Mouse (Mus musculus) gastrocnemius, postnatal 36 days (tissue): Measurements from ENCODE around the gene Gins2. TPM values are rescaled to one million over a fixed set of nuclear protein-coding genes. Genes with fewer than 3 reads are reported as not detected.
A peak's percentile ranks its signal among the peaks of the same experiment; 100 is the strongest.

Experiments used
- DNase-seq, 2 experiments: peaks; one replicate each; pipeline ENCODE4 v3.0.0; 2022
- intact Hi-C: fragments of 180-260 bp; cut with DNase I; formaldehyde crosslinking; loops from one replicate; pipeline ENCODE4 v1.15.1; 2025
- total RNA-seq, 2 experiments: library from RNA; stranded (reverse); gene quantifications; 2 replicates each; pipeline ENCODE4 v1.2.3; 2021

Gene Gins2
- total RNA-seq, 2 experiments from 2014 or later = 0.66 to 0.94 TPM

DNA sequence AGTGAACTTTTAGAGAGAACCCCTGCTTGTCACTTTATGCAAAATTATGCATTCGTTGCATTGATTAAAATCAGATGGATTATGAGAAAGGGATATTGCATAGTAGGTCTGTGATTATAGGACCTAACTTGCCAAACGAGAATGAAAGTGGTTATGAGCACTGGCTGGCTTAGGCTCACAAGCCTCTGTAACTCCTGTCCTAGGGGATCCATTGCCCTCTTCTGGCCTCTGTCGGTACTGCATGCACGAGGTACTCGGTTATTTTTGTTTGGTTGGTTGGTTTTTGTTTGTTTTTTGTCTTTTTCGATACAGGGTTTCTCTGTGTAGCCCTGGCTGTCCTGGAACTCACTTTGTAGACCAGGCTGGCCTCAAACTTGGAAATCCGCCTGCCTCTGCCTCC, 18.8 kb upstream of the Gins2 start:
- DNase-seq = peak; percentile 67 to 73
- intact Hi-C loops = loop anchor here (10.0 kb wide), 1 partner anchor 433 kb away; the partner anchor contains the start of gene Fam92b

DNA sequence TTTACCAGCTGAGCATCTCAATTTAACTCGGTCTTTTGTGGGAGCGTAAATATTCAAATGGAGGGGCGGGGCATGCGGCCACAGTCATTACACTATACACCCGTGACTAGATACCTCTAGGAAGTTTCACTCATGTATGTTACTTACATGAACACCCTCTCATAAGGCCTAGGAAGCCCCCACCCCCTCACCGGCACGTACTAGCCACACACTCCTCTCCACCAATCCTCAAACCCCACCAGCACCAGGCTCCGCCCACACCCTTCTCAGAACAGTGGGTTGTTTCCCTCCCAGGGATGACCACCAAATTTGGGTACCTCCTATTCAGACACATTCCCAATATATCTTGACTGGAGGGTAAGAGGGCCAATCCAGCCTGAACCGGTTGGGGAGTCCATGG, 18.4 kb upstream of the Gins2 start:
- DNase-seq = no peak
- intact Hi-C loops = loop anchor here (10.0 kb wide), 1 partner anchor 433 kb away; the partner anchor contains the start of gene Fam92b

DNA sequence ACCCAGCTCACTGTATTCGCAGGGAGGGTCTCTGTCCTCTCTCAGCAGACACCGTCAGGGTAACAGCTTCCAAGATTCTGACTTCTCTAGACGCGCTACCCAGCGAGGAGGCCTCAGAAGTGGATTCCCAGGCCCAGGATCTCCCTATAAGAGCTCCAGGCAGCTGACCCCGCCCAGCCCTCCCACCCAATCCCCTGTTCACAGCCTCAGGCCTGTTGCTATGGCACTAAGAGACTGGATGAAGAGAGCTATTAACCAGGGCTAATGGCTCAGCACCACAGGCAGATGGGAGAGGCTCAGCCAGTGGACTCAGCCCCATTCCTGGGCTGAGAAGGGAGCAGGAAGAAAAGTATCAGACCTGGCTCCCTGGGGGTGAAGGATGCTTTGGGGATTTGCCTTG, 13.6 kb upstream of the Gins2 start:
- no peak for DNase-seq
- intact Hi-C loops = loop anchor here (10.0 kb wide), 1 partner anchor 428 kb away; the partner anchor contains the start of gene Fam92b

DNA sequence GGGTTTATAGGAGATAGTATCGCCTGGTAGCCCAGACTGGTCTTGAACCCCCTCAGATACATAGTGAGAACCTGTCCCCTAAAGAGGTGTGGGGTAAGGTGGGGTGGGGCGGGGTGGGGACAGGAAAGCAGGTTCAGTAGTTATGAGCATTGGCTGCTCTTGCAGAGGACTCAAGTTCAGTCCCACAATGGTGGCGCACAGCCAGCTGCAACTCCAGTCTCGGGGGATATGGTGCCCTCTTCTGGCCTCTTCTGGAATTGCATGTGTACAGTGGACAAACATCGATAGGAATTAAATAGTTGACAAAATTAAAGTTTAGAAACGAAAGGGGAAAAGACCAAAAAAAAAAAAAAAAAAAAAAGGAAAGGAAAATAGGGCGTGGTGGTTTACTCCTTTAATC, 10.4 kb upstream of the Gins2 start:
- DNase-seq = peak; percentile 76 to 78
- intact Hi-C loops = no loop called here

DNA sequence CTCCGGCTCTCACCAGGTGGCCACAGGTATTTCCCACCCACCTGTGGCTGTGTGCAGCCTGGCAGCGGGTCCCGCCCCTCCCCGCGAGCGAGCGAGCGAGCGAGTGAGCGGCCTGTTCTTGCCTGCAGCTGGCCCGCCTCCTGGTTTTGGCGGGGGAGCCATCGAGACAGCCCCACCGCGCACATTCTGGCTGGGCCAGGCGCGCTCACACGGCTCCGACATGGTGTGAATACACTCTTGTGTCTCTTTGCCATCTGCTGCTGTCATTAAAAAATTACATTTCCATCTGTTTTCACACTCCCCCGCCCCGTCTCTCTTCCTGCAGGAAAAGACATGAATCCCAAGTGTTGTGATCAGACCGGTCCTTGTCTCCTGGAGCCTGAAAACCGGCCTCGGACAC, 9.5 kb upstream of the Gins2 start:
- intact Hi-C loops = no loop called here
- no peak for DNase-seq

DNA sequence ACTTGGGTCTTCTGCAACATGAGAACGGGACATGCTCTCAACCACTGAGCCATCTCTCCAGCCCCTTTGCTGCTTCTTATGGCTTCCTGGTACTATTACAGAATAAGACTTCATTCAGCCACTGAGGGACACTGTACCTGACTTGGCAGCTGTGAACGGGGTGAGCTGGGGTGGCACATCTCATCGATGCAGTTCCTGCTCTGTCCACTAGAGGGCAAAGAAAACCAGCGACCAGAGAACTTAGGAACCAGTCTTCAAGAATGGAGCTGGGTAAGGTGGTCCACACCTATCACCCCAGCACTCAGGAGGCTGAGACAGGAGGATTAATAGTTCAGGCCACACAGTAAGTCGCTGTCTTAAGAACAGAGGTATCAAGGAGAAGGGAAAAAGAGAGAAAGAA, 6.9 kb upstream of the Gins2 start:
- peak in 1 of 2 experiments; percentile 29 for DNase-seq
- intact Hi-C loops = loop anchor here (2.0 kb wide), 1 partner anchor 25 kb away; no protein-coding TSS in a partner anchor

DNA sequence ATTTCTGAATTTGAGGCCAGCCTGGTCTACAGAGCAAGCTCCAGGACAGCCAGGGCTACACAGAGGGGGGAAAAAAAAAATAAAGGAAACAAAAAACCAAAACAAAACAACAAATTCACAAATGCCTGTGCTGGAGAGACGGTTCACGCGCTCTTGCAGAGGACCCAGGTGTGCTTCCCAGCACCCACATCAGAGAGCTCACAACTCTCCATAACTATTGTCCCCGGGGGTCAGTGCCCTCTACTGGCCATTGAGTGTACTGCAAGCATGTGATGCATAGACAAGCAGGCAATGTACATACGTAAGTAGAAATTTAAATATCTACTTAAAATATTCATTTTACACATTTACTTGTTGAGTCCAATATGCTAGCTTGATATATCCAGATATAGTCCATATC, 5.5 kb upstream of the Gins2 start:
- intact Hi-C loops = no loop called here
- DNase-seq = no peak

DNA sequence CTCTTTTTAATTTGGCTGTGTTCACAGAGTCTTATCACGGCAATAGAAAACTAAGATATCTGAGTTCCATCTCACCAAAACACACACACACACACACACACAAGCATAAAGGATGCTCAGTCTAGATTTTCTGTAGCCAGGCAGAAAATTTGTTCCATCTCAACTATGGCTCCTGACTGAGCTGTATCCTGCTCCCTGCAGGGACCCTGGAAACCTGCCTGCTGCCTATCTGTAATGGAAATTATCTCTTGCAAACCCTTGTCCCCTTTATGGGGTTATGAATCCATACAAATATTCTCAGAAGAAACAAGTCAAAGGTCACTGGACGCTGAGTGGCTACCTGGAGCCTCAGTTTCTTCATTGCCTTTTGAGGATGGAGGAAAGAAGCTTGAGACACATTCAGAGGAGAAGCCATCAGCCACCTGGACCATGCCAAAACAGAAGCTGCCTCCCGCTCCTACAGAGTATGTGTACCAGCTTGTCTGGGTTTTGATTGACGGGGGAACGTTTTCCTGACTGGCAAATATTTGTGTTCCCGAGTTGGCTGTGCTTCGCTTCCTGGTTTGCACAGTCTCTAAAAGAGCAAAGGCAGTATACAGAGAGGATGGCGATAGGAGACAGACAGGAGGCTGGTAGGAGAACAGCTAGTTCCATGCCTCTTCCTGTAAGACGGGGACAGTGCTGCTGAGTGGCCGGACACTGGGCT, 2.6 kb upstream of the Gins2 start:
- no peak for DNase-seq
- intact Hi-C loops = no loop called here

DNA sequence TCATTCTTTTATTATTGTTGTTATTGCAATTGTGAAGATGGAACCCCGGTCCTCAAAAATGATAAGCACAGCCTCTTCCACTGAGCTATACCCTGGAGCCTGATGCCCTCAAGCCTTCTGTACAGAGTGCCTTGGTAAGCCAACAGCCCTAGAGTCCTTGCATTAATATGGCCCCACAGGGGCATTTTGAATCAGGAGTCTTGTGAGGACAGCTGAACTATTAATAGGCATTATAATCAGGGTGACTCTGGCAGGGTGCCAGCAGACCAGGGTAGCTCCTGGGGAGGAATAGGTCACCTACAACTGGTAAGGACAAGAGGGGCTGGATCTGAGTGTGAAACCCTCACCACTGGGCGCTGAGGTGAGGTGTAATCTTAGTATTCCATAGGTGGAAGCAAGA, 817 bp upstream of the Gins2 start:
- intact Hi-C loops = no loop called here
- no peak for DNase-seq

DNA sequence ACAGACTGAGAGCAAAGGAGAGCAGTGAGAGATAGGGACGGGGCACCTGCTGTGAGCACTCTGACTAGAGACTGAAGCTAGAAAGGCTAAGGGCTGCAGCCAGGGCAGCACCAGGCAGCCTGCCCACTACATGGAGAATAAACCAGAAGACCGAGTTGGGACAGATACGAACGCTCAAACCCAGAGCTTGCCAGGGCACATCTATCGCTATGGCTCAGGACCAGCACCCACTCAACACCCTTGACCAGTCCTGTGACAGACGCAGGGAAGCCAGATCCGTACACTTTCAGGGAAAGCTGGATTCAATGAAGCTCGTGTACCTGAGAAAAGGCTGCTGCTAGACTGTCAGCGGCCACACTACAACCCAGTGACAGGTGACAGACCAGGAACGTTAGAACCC, 3.6 kb downstream of the Gins2 start:
- intact Hi-C loops = no loop called here
- DNase-seq = no peak

DNA sequence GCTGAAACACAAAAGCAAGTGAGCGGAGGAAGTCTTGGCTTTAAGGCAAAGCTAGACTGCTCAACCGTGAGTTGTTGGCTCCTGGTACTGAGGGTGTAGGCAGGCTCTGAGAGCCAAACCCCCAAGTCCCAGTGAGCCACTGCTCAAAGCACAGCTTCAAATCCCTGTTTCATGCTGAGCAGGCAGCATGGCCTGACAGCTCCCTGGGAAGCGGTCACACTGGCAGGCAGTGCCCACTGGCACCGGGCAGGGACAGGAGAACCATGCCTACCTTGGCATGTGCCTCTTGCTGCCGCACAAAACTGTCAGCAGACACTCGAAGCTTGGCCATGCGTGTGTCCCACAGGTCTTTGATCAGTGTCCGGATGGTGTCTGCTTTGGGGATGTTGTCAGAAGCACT, 7.3 kb downstream of the Gins2 start:
- DNase-seq = no peak
- intact Hi-C loops = no loop called here

DNA sequence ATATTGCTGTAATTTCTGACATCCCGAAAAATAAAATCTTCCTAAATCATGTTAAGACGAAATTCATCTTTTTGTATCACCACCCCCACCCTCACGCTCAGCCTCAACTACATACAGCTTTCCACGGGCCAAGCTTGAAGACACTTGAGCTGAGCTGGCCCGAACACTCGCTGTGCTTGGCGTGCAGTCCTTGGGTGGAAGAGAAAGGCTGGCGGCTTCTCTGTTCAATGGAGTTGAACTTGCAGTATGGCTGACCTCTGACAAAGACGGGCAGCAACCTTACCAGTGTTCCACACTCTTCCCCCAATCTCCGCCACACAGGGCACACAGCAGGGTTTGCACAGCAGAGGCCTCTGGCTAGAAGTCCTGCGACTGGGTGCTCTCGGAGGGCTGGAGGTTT, 7.8 kb downstream of the Gins2 start:
- intact Hi-C loops = no loop called here
- DNase-seq = no peak

DNA sequence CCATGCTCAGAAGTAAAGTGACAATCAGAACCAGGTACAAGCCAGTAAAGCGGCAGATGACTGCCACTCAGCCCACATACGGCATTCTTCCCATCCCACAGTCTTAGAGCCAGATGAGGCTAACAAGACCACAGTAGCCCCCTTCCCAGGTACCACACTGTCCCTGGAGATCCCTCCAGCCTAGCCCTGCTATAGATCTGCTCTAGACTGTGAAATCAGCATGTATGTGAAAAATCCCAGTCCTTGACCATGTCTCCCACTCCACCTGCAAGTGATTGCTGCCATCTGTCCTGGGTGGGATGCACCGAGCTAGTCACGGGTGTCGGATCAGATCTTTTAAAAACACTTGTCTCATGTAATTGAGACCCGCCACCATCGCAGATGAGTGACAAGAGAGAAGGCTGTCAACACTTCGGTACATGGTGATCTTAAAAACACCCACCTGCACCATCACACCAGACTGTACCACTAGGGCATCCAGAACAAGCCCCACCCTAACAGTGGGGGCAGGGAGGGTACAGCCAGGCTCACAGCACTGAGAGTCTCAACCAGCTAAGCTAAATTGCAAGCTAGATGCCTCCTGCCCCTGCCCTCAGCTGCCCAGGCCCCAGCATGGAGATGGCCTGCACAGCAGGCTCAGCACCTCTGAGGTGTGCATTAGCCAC, 8.6 kb downstream of the Gins2 start:
- no peak for DNase-seq
- intact Hi-C loops = no loop called here

DNA sequence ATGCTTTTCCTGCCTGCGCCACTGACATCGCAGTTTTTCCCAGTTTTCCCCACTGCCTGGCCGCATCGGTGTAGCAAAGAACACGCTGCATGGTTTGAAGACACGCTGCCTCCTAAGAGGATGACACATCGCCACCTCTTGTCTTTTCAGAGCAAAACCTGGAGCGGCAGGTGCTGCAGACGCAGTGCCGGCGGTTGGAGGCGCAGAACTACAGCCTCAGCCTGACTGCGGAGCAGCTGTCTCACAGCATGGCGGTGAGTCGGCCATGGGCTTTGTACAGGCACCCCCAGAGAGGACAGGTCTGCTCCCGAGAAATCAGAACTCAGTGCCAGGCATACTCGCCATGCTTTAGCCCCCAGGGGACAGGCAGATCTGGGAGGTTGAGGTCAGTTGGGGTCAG, 11.3 kb downstream of the Gins2 start:
- intact Hi-C loops = no loop called here
- DNase-seq = no peak

DNA sequence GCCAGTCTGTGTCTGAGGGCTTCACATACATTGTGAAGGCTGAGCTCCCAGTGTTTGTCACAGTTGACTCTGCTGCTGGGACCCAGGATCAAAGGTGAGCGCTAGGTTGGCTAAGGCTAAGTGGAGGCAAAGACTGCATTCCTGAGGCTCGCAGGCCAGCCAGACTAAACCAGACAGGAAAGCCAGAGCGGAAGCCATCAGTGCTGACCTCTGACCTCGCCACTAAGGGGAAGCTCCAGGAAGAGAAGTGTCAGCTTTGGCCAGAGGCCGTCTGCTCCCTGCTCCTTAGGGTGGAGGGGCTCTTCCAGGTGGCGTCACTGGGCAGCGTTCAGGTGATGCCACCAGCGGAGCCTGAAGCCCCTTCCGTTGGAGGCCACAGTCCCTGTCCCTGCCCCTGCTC, 13.3 kb downstream of the Gins2 start:
- DNase-seq = no peak
- intact Hi-C loops = no loop called here

DNA sequence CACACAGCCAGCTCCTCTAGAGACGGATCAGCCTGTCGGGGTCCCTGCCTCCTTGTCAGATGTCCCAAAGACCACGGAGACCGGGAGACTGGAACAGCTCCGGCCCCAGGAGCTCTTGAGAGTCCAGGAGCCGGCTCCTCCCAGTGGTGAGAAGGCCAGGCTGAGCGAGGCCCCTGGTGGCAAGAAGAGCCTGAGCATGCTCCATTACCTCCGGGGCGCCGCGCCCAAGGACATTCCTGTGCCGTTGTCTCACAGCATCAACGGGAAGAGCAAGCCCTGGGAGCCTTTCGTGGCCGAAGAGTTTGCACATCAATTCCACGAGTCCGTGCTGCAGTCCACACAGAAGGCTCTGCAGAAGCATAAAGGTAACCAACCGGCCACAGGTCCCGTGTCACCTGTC, 14.2 kb downstream of the Gins2 start:
- intact Hi-C loops = no loop called here
- DNase-seq = no peak

DNA sequence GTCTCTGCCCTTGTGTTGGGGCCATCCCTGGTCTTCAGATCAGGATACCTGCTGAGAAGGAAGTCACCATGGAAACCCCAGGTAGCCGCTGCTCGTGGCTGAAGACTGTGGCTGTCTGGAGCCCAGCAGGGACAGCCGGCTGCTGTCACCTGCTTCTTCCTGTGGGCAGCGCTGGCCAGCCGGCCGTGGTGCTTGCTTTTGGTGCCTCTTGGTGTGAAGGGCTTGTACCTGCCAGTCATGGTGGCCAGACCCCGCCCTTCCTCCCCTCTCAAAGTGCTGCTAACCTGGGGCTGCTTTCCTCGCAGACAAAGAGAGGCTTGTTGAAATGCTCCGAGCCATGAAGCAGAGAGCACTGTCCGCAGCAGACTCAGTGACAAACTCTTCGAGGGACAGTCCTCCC, 15.2 kb downstream of the Gins2 start:
- intact Hi-C loops = no loop called here

DNA sequence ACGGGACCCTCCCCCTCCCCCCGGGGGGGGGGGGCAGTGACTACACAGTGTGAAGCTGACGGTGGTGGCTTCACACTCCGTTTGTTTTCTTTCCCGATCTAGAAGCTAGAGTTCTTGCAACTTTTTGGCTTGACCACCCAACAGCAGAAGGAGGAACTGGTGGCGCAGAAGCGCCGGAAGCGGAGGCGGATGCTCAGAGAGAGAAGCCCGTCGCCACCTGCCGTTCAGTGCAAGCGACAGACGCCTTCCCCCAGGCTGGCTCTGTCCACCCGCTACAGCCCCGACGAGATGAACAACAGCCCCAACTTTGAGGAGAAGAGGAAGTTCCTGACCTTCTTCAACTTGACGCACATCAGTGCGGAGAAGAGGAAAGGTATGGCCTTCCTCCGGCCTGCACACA, 16.6 kb downstream of the Gins2 start:
- intact Hi-C loops = no loop called here
- no peak for DNase-seq

More for the DNA sequence above, 15.2 kb downstream of the Gins2 start:
- DNase-seq = no peak

DNA sequence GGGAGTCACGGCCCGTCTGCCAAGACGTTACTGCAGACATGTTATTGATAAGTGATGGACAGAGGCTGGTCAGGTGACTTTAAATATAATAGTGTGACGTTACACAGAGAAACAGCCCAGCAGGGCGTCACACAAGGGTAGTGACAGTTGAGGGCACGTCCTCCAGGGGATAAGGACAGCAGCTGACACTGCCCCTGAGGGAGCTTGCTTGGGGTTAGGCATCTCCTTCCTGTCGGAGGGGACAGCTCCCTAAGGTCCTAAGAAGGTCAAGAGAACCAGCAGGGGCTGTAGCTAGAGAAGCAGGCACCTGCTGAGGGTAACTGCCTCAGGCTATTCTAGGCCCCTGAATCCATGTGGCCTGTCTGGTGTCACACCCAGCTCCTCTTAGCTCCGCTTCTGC, 17.5 kb downstream of the Gins2 start:
- DNase-seq = no peak
- intact Hi-C loops = loop anchor here (2.0 kb wide), 1 partner anchor 25 kb away; no protein-coding TSS in a partner anchor

DNA sequence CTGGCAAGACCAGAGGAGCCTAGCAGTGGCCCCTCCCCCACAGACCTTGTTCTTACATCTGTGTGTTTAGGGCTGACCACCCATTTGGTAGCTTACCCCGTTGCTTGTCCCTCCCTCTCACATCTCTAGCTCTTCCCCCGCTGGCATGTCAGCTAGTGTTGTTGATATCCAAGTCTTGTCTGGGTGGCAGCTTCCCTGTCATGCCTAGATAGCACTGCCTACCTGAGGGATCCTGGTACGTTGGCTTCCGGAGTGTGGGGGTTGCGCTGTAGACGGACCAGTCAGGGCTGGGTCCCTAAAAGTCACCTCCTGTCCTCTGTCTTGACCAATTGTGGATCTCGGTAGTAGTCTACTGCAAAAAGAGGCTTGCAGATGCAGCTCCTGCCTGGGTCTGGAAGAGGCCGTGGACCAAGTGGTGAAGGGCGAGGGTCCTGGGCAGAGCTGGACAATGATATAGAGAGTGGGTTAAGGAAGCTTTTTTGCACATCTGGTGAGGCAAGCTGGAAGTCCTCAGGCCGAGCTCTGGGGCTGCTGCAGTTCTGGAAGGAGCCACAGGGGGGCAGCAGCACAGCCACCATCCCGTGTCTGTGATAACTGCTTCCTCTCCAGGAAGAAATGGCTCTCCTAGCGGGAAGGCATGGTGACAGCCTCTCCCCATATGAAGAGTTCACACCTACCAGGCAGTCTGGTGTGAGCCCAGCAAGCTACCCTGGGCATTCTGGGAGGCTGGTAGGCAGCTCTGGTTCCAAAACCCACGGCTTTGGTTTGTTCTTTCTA, 19.0 kb downstream of the Gins2 start:
- intact Hi-C loops = loop anchor here (2.0 kb wide), 1 partner anchor 27 kb away; no protein-coding TSS in a partner anchor
- DNase-seq = peak in 1 of 2 experiments; percentile 74

DNA sequence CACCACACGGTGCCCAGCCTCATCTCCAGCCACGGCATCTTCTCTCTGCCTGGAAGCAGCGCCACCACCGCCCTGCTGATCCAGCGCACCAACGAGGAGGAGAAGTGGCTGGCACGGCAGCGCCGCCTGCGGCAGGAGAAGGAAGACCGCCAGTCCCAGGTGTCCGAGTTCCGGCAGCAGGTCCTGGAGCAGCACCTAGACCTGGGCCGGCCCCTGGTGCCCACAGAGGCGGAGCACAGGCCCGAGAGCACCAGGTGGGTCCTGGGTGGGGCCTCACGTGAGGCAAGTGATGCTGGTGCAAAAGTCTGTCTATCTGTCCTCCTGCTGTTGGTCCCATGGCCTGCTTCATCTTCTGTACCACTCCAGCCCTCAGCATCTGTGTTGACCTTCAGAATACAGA, 20.0 kb downstream of the Gins2 start:
- intact Hi-C loops = no loop called here
- no peak for DNase-seq
